Mouse (Mus musculus): ENCODE results near the gene Trcg1.

Gene Trcg1

DNA sequence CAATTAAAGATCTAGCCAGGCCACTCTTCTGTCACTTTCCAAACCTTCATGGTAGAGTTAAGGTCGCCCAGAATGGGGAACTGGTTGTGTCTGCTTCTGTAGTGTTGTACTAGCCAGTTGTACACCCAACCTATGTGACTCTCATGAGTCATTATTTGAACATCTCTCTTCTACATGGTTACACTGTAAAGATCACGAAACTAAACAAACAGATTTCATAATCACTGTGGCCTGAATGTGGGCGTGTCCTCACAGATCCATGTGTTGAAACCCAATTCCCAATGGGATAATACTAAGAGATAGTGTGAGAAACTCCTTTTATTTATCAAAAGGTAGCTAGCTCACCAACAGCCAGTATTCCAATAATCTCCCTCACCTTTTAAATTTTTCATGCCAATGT is 59.3 kb downstream of the Trcg1 start:
- DNase-seq (ENCODE audit: extremely low read depth, low read depth), result no peak

DNA sequence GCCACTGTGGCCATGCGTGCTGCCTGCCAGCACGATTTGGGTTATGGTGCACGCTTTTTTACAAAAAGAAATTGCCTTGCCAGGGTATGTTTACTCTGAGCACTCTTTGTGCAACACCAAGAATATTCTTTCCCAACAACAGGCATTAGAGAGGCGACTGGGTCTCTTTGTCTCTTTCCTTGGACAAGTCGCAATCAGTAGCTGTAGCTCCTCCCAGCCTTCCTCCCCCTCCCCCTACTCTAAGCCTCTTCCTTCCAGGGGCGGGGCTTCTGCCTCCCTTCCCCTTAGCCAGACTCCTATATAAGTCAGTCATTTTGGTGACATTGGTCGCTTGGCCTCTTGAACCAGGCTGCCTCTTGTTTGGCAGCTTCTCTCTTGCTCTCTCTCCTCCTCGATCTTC is 59.9 kb downstream of the Trcg1 start:
- DNase-seq (ENCODE audit: extremely low read depth, low read depth), result no peak

DNA sequence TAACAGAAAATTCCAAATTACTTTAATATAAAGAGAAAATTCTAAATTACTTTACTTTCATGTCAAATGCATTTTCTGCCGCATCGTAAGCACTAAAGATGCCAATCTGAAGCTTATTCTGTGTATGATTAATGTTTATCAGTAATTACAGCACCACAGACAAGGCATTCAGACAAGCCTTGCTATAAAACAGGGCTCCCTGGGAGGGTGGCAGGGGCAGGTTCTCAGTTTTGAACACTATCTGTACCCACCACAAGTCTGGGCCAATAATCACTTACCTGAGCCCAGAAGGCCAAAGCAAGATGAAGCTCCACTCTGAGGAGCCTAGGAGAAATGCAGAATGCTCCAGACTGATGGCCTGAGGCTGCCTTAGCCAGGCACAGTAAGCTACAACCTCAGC is 61.6 kb downstream of the Trcg1 start:
- no peak for DNase-seq (ENCODE audit: extremely low read depth, low read depth)

Measured in MEL-GATA-1-ER (cell line).